Mouse (Mus musculus): ENCODE data around the gene Mapk8ip2. TPM values are rescaled to one million over a fixed set of nuclear protein-coding genes. Genes with fewer than 3 reads are reported as not detected.

The Mapk8ip2 gene
- total and polyA plus RNA-seq, 2 experiments from 2014 or later, result 0.23 to 0.84 TPM

GRCm38 (mm10) chr15:89460298-89460697, 6.6 kb downstream of the Mapk8ip2 start:
- Histone ChIP-seq H3K27me3 (ENCODE audit: control insufficient read depth, insufficient read depth, low read length) (peaks cover 23% of the 10 kb centered on the region), H3K9me3 (replicated peaks; ENCODE audit: control insufficient read depth, low read length) (no peaks in the 10 kb centered on the region), H3K36me3 (replicated peaks; ENCODE audit: control insufficient read depth, insufficient read depth, low read length) (no peaks in the 10 kb centered on the region), H3K4me2 (ENCODE audit: low read depth, low read length) (no peak overlapping the region), H3K4me1 (ENCODE audit: control insufficient read depth, insufficient read depth) (no peaks in the 10 kb centered on the region), H3K9ac (replicated peaks; ENCODE audit: low read depth, low read length) (no peak overlapping the region), H3K4me3 (ENCODE audit: low read depth, low read length) (no peak overlapping the region), H3K27ac (ENCODE audit: low read depth) (no peak overlapping the region)
- ATAC-seq (ENCODE audit: insufficient read depth, low read depth), result no peak
- no peak for DNase-seq (ENCODE audit: low spot score)
- 59% methylated on average over 9 of the region's 10 CpGs for WGBS
- TF ChIP-seq EP300 (IDR thresholded peaks at IDR 0.05; ENCODE audit: low read depth) (no peak), CTCF (IDR thresholded peaks at IDR 0.05; ENCODE audit: low read depth) (no peak)

- H3K9me3 ChIP-seq (replicated peaks; ENCODE audit: control insufficient read depth, low read length), result no peaks in the 10 kb centered on the region
- H3K36me3 ChIP-seq (replicated peaks; ENCODE audit: control insufficient read depth, insufficient read depth, low read length), result no peaks in the 10 kb centered on the region
- no peak overlapping the region for H3K9ac ChIP-seq (replicated peaks; ENCODE audit: low read depth, low read length)
- TF ChIP-seq EP300 (IDR thresholded peaks at IDR 0.05; ENCODE audit: low read depth) (no peak), CTCF (IDR thresholded peaks at IDR 0.05; ENCODE audit: low read depth) (no peak)
- peaks cover 13% of the 10 kb centered on the region; the same call in 1 of the 2 replicates for H3K27me3 ChIP-seq (ENCODE audit: control insufficient read depth, insufficient read depth, low read length)
- 59% methylated on average over 15 of the region's 15 CpGs for WGBS
- no peaks in the 10 kb centered on the region for H3K4me1 ChIP-seq (ENCODE audit: control insufficient read depth, insufficient read depth)
- no peak for DNase-seq (ENCODE audit: low spot score)
- no peak overlapping the region for H3K4me2 ChIP-seq (ENCODE audit: low read depth, low read length)
- H3K27ac ChIP-seq (ENCODE audit: low read depth), result no peak overlapping the region
- no peak overlapping the region for H3K4me3 ChIP-seq (ENCODE audit: low read depth, low read length)
- ATAC-seq (ENCODE audit: insufficient read depth, low read depth), result no peak
Measured at GRCm38 (mm10) chr15:89461321-89461720, 7.6 kb downstream of the Mapk8ip2 start.

GRCm38 (mm10) chr15:89462176-89462575, 8.5 kb downstream of the Mapk8ip2 start:
- Histone ChIP-seq H3K4me1 (ENCODE audit: control insufficient read depth, insufficient read depth) (no peaks in the 10 kb centered on the region), H3K36me3 (replicated peaks; ENCODE audit: control insufficient read depth, insufficient read depth, low read length) (no peaks in the 10 kb centered on the region), H3K4me2 (ENCODE audit: low read depth, low read length) (no peak overlapping the region), H3K9me3 (replicated peaks; ENCODE audit: control insufficient read depth, low read length) (no peaks in the 10 kb centered on the region), H3K27ac (ENCODE audit: low read depth) (no peak overlapping the region), H3K27me3 (ENCODE audit: control insufficient read depth, insufficient read depth, low read length) (peaks cover 12% of the 10 kb centered on the region; the same call in 1 of the 2 replicates), H3K9ac (replicated peaks; ENCODE audit: low read depth, low read length) (no peak overlapping the region), H3K4me3 (ENCODE audit: low read depth, low read length) (no peak overlapping the region)
- no peak for DNase-seq (ENCODE audit: low spot score)
- 65% methylated on average over 7 of the region's 7 CpGs for WGBS
- no peak for ATAC-seq (ENCODE audit: insufficient read depth, low read depth)
- TF ChIP-seq CTCF (IDR thresholded peaks at IDR 0.05; ENCODE audit: low read depth), result no peak
- no peak for TF ChIP-seq EP300 (IDR thresholded peaks at IDR 0.05; ENCODE audit: low read depth)

GRCm38 (mm10) chr15:89463334-89464235, 9.9 kb downstream of the Mapk8ip2 start:
- Histone ChIP-seq H3K9ac (replicated peaks; ENCODE audit: low read depth, low read length) (no peak overlapping the region), H3K4me3 (ENCODE audit: low read depth, low read length) (no peak overlapping the region), H3K4me1 (ENCODE audit: control insufficient read depth, insufficient read depth) (no peaks in the 10 kb centered on the region), H3K36me3 (replicated peaks; ENCODE audit: control insufficient read depth, insufficient read depth, low read length) (no peaks in the 10 kb centered on the region), H3K27me3 (ENCODE audit: control insufficient read depth, insufficient read depth, low read length) (0 out of 2 replicates have a peak, but pooled peaks cover 3% of the 10 kb centered on the region), H3K27ac (ENCODE audit: low read depth) (no peak overlapping the region), H3K4me2 (ENCODE audit: low read depth, low read length) (no peak overlapping the region), H3K9me3 (replicated peaks; ENCODE audit: control insufficient read depth, low read length) (no peaks in the 10 kb centered on the region)
- no peak for ATAC-seq (ENCODE audit: insufficient read depth, low read depth)
- TF ChIP-seq CTCF (IDR thresholded peaks at IDR 0.05; ENCODE audit: low read depth) (peak; percentile 43), EP300 (IDR thresholded peaks at IDR 0.05; ENCODE audit: low read depth) (no peak)
- no peak for DNase-seq (ENCODE audit: low spot score)
- 46% methylated on average over 5 of the region's 5 CpGs for WGBS

GRCm38 (mm10) chr15:89465052-89465451, 11.3 kb downstream of the Mapk8ip2 start:
- DNase-seq (ENCODE audit: low spot score) (no peak), ATAC-seq (ENCODE audit: insufficient read depth, low read depth) (no peak)
- no peaks in the 10 kb centered on the region for H3K36me3 ChIP-seq (replicated peaks; ENCODE audit: control insufficient read depth, insufficient read depth, low read length)
- no peak overlapping the region for H3K4me2 ChIP-seq (ENCODE audit: low read depth, low read length)
- TF ChIP-seq EP300 (IDR thresholded peaks at IDR 0.05; ENCODE audit: low read depth) (no peak), CTCF (IDR thresholded peaks at IDR 0.05; ENCODE audit: low read depth) (no peak)
- no peak overlapping the region for H3K27ac ChIP-seq (ENCODE audit: low read depth)
- H3K4me3 ChIP-seq (ENCODE audit: low read depth, low read length), result no peak overlapping the region
- H3K4me1 ChIP-seq (ENCODE audit: control insufficient read depth, insufficient read depth), result no peaks in the 10 kb centered on the region
- H3K9me3 ChIP-seq (replicated peaks; ENCODE audit: control insufficient read depth, low read length), result no peaks in the 10 kb centered on the region
- no peak overlapping the region for H3K9ac ChIP-seq (replicated peaks; ENCODE audit: low read depth, low read length)
- 0 out of 2 replicates have a peak, but pooled peaks cover 3% of the 10 kb centered on the region for H3K27me3 ChIP-seq (ENCODE audit: control insufficient read depth, insufficient read depth, low read length)
- 4% methylated on average over 1 of the region's 1 CpGs for WGBS
